Mouse (Mus musculus) heart, postnatal 4 days (tissue): Measurements from ENCODE around the gene Fam71f2. TPM values are rescaled to one million over a fixed set of nuclear protein-coding genes. Genes with fewer than 3 reads are reported as not detected.

ENCODE experiments used
- DNase-seq: peaks from one replicate; pipeline ENCODE4 v3.0.0; 2021
- total RNA-seq, 2 experiments: library from RNA; stranded (reverse); gene quantifications; 2 replicates each; pipeline ENCODE4 v1.2.3; 2021

Gene Fam71f2
- total RNA-seq, 2 experiments from 2014 or later, result 0.32 TPM; not detected in 1

DNA sequence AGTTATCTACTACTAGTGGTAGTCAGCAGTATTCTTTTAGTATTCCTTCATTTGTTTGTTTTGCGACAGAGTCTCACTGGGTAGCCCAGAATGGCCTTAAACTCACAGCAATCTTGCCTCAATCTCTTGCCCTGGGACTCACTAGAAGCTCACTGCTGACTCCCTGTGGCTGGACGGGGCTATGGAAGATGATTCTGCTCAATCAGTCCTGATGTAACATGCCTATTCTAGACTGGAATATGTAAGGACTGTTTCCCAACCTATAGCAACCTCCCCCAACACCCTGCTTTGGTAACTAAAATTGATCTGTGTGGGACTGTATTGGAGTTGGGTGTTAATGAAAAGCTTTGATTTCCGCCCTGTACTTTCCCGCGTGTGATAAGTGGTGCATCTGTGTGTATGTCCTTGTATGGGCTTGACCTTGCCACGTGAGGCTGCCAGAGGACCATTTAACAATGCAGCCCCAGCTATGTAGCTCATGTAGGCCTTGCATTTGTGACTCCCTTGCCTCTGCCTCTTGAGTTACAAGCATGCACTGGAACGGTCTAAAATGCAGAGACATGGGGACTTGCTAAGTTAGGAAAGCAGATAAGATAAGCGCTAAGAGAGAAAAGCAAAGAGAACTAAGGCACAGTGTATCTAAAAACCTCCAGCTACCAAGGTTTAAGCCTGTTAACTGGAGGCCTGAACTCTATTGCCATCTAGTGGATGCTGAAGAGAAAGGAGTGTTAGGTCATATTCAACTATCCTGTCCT, 703 bp upstream of the Fam71f2 start:
- peak; percentile 70 for DNase-seq

DNA sequence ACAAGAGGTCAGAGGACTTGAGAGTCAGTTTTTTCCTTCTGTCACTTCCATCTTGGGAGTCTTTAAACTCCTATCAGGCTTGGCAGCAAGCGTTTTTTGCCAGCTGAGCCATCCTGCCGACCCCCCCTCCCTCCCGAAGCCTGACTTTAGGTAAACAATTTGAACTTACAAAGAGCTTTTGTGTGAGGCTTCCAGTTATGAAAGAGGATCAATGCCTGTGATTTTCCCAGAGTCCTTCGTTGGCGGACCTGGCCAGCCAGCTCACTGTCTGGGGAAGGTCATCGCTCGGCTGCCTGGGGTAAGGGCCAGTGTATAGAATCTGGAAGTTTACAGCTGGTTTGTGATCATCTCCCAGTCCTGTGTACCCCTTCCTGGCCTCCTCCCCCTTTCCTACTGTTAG, 1.3 kb downstream of the Fam71f2 start:
- DNase-seq, result no peak

DNA sequence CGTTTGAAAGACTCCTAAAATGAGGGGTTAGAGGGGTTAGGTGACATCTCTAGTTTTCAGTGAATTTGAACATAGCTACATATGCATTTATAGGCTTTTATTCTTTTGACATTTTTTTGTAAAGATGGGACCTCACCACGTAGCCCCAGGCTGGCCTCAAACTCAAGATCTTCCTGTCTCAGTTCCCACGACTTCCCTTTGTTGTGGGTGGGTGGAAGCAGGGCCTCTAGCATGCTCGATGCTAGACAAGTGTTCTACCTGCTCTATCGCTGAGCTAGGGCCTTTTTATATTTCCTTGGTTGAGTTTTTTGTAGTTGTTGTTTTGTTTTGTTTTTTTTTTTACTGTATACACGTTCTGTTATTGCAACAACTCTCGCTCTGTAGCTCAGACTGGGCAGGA, 7.5 kb downstream of the Fam71f2 start:
- no peak for DNase-seq

DNA sequence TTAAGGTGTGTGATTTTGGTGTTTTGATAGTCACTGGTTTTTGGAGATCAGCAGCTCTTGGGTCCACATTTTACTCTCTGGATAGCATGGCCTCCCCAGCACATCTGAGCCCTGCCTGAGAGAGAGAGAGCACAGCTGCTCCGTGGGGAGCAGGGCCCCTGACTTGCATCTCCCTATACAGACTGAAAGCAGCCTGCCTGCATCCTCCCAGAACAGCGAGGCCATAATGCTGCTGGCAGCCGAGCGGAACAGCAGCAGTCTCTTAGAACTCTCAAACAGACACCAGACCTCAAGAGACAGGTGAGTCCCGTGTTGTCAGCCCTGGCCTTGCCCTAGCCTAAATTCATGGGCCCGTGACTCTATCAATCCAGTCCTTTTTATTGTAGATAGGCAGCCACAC, 8.1 kb downstream of the Fam71f2 start:
- DNase-seq, result no peak

DNA sequence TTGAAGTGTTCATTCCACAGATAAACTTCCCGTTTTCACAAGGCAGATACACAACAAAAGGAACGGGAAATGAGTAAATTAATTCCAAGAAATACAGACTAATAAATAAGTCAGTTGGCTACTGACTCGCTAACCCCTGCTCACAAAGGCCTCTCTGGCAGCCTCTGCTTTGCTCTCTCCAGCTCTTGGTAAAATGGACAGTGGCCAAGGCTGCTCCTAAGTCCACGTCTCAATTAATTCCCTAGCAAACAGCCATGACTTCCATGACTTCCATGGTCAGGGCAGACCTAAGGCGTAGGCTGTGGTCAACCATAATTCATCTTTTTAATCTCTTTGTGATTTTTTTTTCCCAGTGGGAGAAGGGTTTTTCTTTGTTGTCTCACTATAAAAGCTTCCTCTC, 8.6 kb downstream of the Fam71f2 start:
- DNase-seq, result no peak

DNA sequence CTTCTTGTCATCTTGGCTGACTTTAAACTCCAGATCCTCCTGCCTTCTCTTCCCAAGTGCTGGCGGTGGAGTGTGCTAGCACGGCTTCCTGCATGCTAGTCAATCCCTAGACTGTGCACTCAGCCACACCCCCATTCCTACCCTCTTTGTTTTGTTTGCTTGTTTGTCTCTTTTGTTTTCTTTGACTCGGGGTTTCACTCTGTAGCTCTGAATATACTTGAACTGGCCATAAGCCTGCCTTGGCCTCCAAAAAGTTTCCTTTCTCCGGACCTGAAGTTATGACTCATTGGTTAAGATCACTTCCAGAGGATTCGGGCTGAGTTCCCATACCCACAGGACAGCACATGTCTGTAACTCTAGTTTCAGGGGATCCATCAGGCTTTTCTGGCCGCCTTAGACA, 9.3 kb downstream of the Fam71f2 start:
- no peak for DNase-seq

DNA sequence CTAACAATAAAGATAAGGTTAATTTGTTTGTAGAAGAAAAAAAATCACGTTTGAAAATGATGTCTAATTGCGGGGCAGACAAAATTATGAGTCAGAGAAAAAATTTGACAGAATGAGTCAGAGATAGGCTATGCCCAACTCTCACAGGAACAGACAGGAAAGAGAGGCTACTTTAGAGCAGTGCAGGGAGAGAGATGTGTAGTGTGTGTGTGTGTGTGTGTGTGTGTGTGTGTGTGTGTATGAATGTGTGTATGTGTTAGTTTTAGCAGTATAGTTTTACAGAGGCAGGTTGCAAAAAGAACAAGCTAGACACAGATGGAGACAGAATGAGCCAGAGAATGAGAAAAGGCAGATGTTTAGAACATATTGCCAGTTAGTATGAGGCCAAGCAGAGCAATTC, 19.7 kb downstream of the Fam71f2 start:
- DNase-seq, result no peak

DNA sequence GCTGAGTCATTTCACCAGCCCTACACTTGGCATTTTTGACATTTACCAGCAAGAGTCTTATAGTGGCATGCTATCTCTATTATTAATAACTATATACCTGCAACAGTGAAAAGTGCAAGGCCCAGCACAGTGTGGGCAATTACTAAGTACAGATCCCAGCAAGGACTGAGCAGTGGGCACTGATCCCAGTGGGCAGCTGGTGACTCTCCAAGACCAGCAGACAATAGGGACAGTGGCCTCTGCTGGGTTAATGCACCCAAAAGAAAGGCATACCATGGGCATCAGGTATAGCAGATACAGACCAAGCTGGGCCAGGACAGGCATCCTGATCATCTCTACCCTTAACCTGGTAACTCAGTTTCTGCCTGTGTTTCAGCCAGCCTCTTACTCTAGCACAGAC, 23.9 kb downstream of the Fam71f2 start:
- no peak for DNase-seq

DNA sequence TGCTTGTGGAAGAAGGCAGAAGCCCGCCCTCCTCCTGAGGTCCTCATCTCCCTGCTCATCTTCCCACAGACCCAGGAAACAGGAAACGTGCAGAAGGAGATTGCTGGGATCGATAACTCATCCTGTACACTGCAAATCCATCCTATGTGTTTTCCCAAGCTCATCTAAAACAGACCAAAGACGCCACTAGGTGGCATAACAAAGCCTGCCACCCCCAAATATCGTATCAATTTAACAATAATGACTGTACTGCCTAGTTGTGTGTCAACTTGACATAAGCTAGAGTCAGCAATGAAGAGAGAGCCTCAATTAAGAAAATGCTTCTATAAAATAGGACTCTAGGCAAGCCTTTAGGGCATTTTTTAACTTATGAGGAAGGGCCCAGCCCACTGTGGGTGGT, 24.3 kb downstream of the Fam71f2 start:
- DNase-seq, result no peak

DNA sequence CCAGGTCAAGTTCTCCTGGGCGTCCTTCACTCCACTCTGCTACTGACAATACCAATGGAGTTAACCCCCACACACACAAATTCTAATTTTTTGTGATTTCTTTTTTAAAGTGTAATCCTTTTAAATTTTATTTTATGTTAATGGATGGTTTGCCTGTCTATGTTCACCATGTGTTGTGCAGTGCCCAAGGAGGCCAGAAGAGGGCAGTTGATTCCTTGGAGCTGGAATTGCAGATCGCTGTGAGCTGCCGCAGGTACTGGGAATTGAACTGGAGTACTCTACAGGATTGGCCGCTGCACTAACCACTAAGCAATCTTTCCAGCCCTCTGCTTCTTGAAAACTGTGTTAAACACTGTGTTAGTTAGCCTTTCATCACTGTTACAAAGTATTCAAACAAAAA, 26.1 kb downstream of the Fam71f2 start:
- no peak for DNase-seq

DNA sequence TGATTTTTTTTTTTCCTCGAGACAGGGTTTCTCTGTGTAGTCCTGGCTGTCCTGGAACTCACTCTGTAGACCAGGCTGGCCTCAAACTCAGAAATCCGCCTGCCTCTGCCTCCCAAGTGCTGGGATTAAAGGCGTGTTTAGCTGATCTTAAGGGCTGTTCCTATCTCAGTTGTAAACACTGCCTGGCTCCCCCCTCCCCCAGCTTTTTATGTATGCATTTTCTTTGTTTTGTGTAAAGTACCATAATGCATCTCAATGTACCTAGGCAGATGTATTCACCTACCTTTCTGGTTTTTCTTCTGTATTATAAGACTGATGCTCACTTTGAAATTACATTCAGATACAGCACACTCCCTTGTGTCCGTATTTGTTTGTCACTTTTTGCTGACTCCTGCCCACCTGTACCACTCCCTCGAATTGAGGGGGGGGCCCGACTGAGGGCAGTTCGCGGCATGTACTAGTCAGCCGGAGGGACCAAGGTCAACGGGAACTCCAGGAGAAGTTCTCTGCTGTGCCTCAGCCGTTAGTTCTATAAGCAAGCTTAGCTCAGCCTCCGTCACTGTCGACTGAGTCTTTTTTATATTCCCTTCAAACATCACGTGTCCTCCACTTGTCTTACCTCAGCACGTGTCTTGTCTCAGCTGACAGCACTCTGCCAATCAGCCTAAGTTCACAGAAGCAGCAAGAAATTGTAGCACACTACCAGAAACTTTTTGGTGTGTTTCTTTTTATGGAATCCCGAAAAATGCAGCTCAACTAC, 29.6 kb downstream of the Fam71f2 start:
- DNase-seq, result no peak

DNA sequence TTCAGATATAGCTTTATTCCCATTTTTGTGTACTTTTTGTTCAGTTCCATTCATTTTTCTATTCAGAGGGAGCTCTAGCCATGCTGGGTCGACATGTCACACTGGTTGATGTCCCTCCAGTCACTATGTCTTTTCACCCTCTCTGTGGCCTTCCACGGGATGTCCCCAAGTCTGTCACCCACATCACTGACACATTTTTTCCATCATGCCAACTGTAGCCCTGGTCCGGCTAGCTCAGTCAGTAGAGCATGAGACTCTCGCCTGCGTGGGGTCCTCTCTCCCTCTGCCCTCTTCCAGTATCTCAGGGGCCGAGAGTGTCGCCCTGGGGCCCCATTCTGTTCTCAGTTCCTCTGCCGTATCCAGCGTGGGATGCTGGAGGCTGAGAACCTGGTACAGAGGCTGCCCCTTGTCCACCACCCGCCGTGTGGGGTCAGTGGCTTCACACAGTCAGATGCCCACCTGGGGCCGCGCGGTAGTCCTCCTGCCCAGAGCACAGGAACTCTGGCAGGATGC, 34.4 kb downstream of the Fam71f2 start:
- no peak for DNase-seq

DNA sequence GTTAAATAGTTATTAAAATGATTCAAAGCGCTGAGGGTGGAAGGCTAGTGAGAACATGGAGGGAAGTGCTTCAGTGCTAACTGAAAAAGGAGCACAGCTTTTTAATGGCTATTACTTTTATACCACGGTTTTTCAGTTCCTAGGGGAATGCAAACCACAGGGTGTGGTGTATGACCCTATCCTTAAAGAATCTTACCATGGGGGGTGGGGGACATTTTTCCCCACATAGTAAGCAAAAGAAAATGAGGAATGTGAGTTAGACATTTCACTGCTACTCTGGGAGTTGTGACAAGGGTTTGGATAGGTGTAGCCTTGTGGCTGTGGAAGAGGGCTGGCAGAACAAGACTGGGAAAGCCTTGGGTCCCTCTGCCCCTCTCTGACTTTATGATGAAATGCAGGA, 37.9 kb downstream of the Fam71f2 start:
- DNase-seq, result no peak

DNA sequence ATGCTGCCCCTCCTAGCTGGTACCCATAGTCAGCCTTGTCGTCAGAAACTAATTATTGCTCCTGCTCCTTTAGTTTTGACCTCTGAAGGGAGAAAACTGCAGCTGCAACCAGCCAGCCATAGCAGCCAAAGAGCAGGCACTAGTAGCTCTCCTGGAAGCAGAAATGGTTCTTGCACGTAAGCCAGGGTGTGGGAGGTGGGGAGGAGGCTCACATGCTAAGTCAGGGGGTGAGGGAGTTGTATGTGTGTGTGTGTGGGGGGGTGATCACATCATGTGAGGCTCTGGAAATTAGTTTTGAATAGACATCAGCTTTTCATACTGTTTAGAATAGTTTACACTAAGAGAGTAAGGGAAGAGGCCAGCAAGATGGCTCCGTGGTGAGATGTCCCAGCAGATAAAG, 38.5 kb downstream of the Fam71f2 start:
- DNase-seq, result no peak

DNA sequence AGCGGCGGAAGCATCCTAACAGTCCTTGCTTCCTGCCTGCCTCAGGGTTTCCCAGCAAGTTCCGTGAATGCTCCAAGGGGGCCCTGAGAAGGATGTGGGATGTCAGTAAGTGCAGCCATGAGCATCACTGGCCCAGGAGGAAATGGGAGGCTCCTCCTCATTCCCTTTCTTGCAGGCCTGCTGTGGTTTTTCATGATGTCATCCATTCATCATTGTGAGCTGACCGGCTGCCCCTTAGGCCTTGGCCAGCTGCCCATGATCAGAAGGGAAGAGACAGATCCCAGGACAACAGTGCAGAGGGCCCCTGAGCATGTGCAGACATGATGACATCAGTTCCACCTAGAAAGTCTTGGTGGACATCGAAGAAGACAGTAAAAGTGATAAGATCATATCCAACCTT, 39.5 kb downstream of the Fam71f2 start, which contains the start of gene Fam71f1:
Gene Fam71f1, plus strand, starts transcription at position 262 of the 400 bp plus-strand sequence.
- peak; percentile 77 for DNase-seq

DNA sequence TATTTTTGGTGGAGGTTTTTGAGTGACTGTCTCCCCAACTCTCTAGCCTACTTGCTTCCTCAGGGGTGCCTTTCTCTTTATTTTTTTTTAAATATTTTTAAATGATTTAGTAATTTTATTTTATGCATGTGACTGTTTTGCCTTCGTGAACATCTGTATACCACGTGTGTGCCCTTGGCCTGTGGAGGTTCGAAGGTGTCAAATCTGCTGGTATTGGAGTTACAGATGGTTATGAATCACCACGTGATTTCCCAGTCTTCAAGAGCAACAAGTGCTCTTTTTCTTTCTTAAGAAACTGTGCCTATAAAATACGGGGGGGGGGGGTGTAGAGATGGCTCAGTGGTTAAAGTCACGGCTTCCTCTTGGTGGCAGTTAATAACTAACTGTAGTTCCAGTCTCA, 42.2 kb downstream of the Fam71f2 start:
- DNase-seq, result no peak

DNA sequence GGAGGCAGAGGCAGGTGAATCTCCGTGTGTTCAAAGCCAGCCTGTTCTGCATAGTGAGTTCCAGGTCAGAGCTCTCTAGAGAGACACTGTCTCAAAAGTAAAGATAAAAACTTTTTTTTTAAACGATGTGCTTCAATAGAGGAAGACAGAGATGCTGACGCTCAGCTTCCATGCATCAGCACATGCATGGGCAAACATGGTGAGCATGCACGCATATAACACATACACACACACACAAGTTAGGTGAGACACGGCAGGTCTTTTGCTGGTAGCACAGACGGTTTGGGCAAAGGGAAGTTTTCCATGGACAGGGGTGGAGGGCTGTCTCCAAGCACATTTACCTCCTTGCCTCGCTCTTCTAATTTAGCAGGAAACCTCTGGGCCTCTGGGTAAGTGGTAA, 42.8 kb downstream of the Fam71f2 start:
- no peak for DNase-seq

DNA sequence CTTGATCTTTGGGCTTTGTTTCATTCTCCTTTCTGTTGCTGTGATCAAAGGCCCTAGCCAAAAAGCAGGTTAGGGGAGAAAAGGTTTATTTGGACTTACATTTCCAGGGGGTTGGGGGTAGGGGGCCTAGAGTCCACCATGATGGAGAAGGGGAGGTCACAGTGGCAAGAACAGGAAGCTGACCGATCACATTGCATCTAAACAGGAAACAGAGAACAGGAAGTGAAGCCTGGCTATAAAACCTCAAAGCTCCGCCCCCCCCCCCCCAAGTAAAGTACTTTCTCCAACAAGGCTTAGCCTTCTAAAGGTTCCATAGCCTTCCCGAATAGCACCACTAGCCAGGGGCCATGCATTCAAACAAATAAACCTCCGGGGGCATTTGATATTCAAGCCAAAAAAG, 43.3 kb downstream of the Fam71f2 start:
- DNase-seq, result no peak

DNA sequence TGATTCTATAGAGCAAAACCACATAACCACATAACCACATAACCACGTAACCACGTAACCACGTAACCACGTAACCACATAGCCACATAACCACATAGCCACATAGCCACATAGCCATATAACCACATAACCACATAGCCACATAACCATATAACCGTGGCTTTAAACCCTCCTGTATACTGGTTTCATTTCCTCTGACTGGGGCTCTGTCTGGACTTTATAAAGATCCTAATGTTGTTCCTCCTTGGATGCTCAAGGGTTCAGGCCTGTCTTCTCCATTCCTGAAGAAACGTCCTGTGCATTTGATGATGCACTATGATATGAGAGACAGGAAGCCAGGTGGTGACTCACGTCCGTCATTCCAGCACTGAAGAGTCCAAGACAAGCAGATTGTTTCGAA, 47.6 kb downstream of the Fam71f2 start:
- no peak for DNase-seq

DNA sequence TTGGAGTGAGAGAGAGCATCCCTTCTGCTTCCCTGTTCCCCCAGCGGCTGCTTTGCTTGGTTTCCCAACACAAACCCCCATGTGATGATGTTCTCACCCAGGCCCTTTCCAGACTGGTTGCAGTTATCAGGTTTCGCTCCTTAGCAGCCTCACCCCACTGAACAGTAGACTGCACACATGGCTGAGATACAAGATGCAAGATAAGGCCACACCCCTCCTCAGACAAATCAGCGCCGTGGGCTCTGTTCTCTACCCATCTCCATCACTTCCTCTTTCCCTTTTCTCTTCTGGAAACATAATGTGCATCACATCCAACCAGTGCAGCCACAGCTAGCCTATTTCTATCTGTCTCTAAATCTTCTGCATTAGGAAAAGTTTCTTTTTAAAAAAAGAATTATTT, 50.1 kb downstream of the Fam71f2 start:
- DNase-seq, result no peak
